Mouse (Mus musculus) midbrain, postnatal 0 days (tissue): ENCODE measurements around the gene Ltv1. TPM values are rescaled to one million over a fixed set of nuclear protein-coding genes. Genes with fewer than 3 reads are reported as not detected.
A peak's percentile ranks its signal among the peaks of the same experiment; 100 is the strongest.

Experiments
- ATAC-seq: fragments of 200-750 bp; cut with Nextera tagmentation; 2 replicates; pipeline ENCODE4 v1.8.0; 2017; ENCODE audit warnings: moderate number of reproducible peaks, mild to moderate bottlenecking, moderate TSS enrichment, moderate library complexity; ENCODE audit not compliant: low FRiP score
- DNase-seq: peaks from one replicate; pipeline ENCODE4 v3.0.0-alpha.2; 2015; ENCODE audit warnings: low spot score
- H3K27ac ChIP-seq: fragments of 300-500 bp; sonication (generic); 2 replicates; pipeline ENCODE4 v1.5.1; 2014; ENCODE audit warnings: low read depth, mild to moderate bottlenecking, low read length, mixed read lengths
- H3K27me3 ChIP-seq: fragments of 300-500 bp; sonication (generic); 2 replicates; pipeline ENCODE4 v1.6.1; 2014; ENCODE audit warnings: low read length, control low read depth, mixed read lengths; ENCODE audit not compliant: insufficient read depth
- H3K36me3 ChIP-seq: fragments of 300-500 bp; sonication (generic); 2 replicates; pipeline ENCODE4 v1.6.1; 2014; ENCODE audit warnings: low read length, control low read depth, mixed read lengths; ENCODE audit not compliant: insufficient read depth
- H3K4me1 ChIP-seq: fragments of 300-500 bp; sonication (generic); 2 replicates; pipeline ENCODE4 v1.6.1; 2014; ENCODE audit warnings: mild to moderate bottlenecking, control low read depth, antibody characterized with exemption, low read length, mixed read lengths; ENCODE audit not compliant: insufficient read depth
- H3K4me2 ChIP-seq: fragments of 300-500 bp; sonication (generic); 2 replicates; pipeline ENCODE4 v1.6.1; 2014; ENCODE audit warnings: low read depth, mild to moderate bottlenecking, low read length, mixed read lengths; ENCODE audit not compliant: poor library complexity, severe bottlenecking
- H3K4me3 ChIP-seq: fragments of 300-500 bp; sonication (generic); 2 replicates; pipeline ENCODE4 v1.5.1; 2014; ENCODE audit warnings: low read depth, mild to moderate bottlenecking, low read length, moderate library complexity
- H3K9ac ChIP-seq: fragments of 300-500 bp; sonication (generic); replicated peaks from 2 replicates; pipeline ENCODE4 v1.6.1; 2014; ENCODE audit warnings: mild to moderate bottlenecking, low read length, moderate library complexity, mixed read lengths; ENCODE audit not compliant: poor library complexity, severe bottlenecking
- H3K9me3 ChIP-seq: fragments of 300-500 bp; sonication (generic); 2 replicates; pipeline ENCODE4 v1.6.1; 2016; ENCODE audit warnings: low read length, control low read depth
- CTCF ChIP-seq: IDR thresholded peaks from 2 replicates; pipeline ENCODE4 v1.5.1; 2016; ENCODE audit warnings: antibody characterized with exemption, mild to moderate bottlenecking
- WGBS: fragments of 180-500 bp; shearing (Covaris S2); extraction: QIAGEN DNeasy Blood & Tissue Kit; methylation state at CpG from one replicate; pipeline ENCODE4 v1.1.7; 2014; 5-methylcytosine and 5-hydroxymethylcytosine counted together
- polyA plus RNA-seq: library from polyadenylated mRNA; unstranded; fragments of >200 nt; fragmentation: Nextera tagmentation; extraction: Ambion mirVana; gene quantifications from 2 replicates; pipeline ENCODE4 v1.2.1, GENCODE M21; 2015
- total RNA-seq: library from RNA; depleted of rRNA; stranded (reverse); fragments of >200 nt; gene quantifications from 2 replicates; pipeline ENCODE4 v1.2.3, GENCODE M21; 2014

The Ltv1 gene
- total and polyA plus RNA-seq, 2 experiments from 2014 or later = 15.6 to 23.5 TPM

DNA sequence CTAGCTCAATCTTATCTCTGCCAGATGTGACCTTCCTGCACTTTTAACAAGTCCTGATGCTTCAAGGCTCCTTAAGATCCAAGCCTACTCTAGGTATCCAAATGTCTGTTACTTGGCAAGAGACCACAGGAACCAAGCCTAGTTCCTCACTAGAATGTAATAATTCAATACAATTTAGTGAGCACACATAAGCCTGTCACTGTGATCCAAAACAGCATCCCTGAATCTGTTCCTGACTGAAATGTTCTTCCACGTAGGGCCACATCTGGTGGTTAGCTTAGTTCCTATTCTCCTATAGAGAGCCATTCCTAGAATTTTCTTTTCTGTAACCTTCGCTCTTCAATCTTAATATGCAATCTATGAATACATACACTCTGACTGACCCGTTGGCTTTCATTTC is 6.2 kb downstream of the Ltv1 start:
- no peak overlapping the region for H3K4me2 ChIP-seq
- H3K4me3 ChIP-seq = no peak overlapping the region
- H3K27me3 ChIP-seq = no peaks in the 10 kb centered on the region
- H3K9me3 ChIP-seq = no peaks in the 10 kb centered on the region
- ATAC-seq (no peak), DNase-seq (no peak)
- no peaks in the 10 kb centered on the region for H3K4me1 ChIP-seq
- H3K27ac ChIP-seq = no peak overlapping the region
- H3K36me3 ChIP-seq = peaks cover 29% of the 10 kb centered on the region
- no peak overlapping the region for H3K9ac ChIP-seq
- 95% methylated on average over 3 of the region's 3 CpGs for WGBS
- no peak for TF ChIP-seq CTCF

DNA sequence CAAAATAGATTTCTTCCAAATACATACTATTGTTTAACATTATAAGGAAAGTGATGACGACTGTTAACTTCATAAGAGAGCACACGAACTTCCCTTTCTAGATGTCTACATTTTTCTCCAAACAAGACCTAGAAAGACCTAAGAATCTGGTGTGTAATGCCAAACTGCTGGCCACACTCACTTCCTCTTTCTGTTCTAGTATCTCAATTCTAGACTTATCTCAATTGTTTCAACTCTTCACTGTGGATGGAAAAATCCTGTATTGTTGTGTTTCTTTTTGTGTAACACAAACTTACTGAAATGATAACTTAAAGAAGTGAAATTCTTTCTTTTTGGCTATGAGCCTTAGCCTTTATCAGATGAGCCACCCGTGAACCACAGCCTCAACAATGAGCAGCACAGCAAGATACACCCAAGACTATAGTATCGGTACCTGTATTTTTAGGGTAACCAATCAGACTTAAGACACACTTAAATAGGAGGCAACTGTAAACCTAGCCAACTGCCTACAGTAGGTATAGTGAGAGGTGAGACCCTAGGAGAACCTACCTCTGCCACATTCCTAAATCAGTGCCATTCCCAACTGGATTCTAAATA is 8.7 kb downstream of the Ltv1 start:
- no peak for DNase-seq
- Histone ChIP-seq H3K27ac (no peak overlapping the region), H3K4me2 (no peak overlapping the region), H3K27me3 (no peaks in the 10 kb centered on the region), H3K4me3 (no peak overlapping the region), H3K9ac (no peak overlapping the region), H3K9me3 (no peaks in the 10 kb centered on the region), H3K36me3 (peaks cover 38% of the 10 kb centered on the region), H3K4me1 (no peaks in the 10 kb centered on the region)
- 92% methylated on average over 4 of the region's 4 CpGs for WGBS
- no peak for ATAC-seq
- no peak for TF ChIP-seq CTCF

DNA sequence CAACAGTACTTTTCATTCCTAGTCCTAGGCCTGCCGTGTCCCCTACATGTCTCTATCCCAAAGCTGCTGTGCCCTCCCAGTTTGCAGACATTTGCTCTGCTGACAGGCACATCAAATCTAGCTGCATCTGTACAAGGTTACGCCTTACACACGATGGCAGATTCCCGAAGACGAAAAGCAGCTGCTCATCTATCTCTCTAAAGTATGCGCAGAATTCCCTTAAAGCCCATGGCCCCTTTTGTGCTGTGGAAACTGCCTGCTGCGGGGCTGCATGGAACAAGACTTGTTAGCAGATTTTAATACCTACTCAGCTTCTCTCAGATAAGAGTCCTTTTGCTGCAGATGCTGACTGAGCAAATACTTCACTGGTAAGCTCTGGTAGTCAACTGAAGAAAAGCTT is 12.8 kb downstream of the Ltv1 start:
- Histone ChIP-seq H3K9ac (no peak overlapping the region), H3K36me3 (peaks cover 36% of the 10 kb centered on the region), H3K27me3 (no peaks in the 10 kb centered on the region), H3K27ac (no peak overlapping the region), H3K4me1 (no peaks in the 10 kb centered on the region), H3K4me3 (no peak overlapping the region), H3K9me3 (no peaks in the 10 kb centered on the region), H3K4me2 (no peak overlapping the region)
- WGBS = 81% methylated on average over 7 of the region's 7 CpGs
- no peak for ATAC-seq
- no peak for DNase-seq
- no peak for TF ChIP-seq CTCF

- Histone ChIP-seq H3K9ac (no peak within 1 kb of the TSS), H3K36me3 (peaks cover 36% of the 10 kb centered on the region), H3K4me2 (no peak within 1 kb of the TSS), H3K4me3 (no peak within 1 kb of the TSS), H3K27me3 (no peaks in the 10 kb centered on the region), H3K4me1 (no peaks in the 10 kb centered on the region), H3K27ac (no peak within 1 kb of the TSS), H3K9me3 (no peaks in the 10 kb centered on the region)
- no peak for TF ChIP-seq CTCF
- 44% methylated on average over 7 of the region's 7 CpGs for WGBS
- DNase-seq (no peak), ATAC-seq (no peak)
Observed at GRCm38 (mm10) chr10:13177973-13178624, 14.9 kb downstream of the Ltv1 start, which contains the start of gene Zc2hc1b. Gene Zc2hc1b (minus strand): TSS chr10:13178023.

DNA sequence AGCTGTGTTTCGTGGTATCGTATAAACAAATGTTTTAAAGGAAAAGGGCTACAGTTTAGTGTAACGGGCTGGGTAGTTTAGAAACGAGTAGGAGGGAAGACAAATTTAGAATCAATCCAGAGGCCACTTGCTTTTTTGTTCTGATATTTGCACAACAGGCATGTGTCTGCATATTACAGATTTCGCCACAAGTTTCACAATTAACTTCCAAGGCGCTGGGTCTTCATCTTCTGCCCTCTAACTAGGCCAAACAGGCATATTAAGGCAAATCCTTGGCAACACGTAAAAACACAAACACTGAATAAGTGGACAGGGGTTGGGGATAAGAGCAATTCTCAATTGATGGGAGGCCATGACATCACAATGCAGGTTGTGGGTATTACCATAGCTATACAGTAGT is 17.1 kb downstream of the Ltv1 start:
- TF ChIP-seq CTCF = no peak
- DNase-seq (no peak), ATAC-seq (no peak)
- Histone ChIP-seq H3K27ac (no peak overlapping the region), H3K4me1 (0 out of 2 replicates have a peak, but pooled peaks cover 1% of the 10 kb centered on the region), H3K4me2 (no peak overlapping the region), H3K27me3 (no peaks in the 10 kb centered on the region), H3K9me3 (no peaks in the 10 kb centered on the region), H3K9ac (no peak overlapping the region), H3K36me3 (peaks cover 22% of the 10 kb centered on the region; the same call in 1 of the 2 replicates), H3K4me3 (no peak overlapping the region)
- WGBS = 96% methylated on average over 7 of the region's 7 CpGs

GRCm38 (mm10) chr10:13172798-13173221 is 20.2 kb downstream of the Ltv1 start:
- H3K9ac ChIP-seq = no peak overlapping the region
- WGBS = 65% methylated on average over 10 of the region's 10 CpGs
- peaks cover 5% of the 10 kb centered on the region; the same call in 1 of the 2 replicates for H3K36me3 ChIP-seq
- ATAC-seq = no peak; the same call in 1 of the 2 replicates
- TF ChIP-seq CTCF = no peak
- H3K9me3 ChIP-seq = no peaks in the 10 kb centered on the region
- 0 out of 2 replicates have a peak, but pooled peaks cover 2% of the 10 kb centered on the region for H3K4me1 ChIP-seq
- no peak overlapping the region for H3K27ac ChIP-seq
- no peak overlapping the region for H3K4me2 ChIP-seq
- peak; percentile 27 for DNase-seq
- H3K4me3 ChIP-seq = no peak overlapping the region
- H3K27me3 ChIP-seq = no peaks in the 10 kb centered on the region
